Mouse (Mus musculus) monocyte, adult 5-6 weeks (primary cell): ENCODE results near the gene Gm1123. TPM values are rescaled to one million over a fixed set of nuclear protein-coding genes. Genes with fewer than 3 reads are reported as not detected.

Experiments used
- ATAC-seq: fragments of 153-309, 156-312 bp; replicated peaks from 2 replicates; pipeline ENCODE4 v1.8.0; 2017; ENCODE audit warnings: mild to moderate bottlenecking; ENCODE audit not compliant: low TSS enrichment, insufficient number of reproducible peaks, severe bottlenecking, poor library complexity, low FRiP score
- total RNA-seq: library from RNA; stranded (forward); fragments of 200-1000, 200-491, 200-594 nt; gene quantifications from 3 replicates; pipeline ENCODE4 v1.2.3, GENCODE M21; 2017

The Gm1123 gene
- total RNA-seq, 1 experiment from 2014 or later, result not detected

DNA sequence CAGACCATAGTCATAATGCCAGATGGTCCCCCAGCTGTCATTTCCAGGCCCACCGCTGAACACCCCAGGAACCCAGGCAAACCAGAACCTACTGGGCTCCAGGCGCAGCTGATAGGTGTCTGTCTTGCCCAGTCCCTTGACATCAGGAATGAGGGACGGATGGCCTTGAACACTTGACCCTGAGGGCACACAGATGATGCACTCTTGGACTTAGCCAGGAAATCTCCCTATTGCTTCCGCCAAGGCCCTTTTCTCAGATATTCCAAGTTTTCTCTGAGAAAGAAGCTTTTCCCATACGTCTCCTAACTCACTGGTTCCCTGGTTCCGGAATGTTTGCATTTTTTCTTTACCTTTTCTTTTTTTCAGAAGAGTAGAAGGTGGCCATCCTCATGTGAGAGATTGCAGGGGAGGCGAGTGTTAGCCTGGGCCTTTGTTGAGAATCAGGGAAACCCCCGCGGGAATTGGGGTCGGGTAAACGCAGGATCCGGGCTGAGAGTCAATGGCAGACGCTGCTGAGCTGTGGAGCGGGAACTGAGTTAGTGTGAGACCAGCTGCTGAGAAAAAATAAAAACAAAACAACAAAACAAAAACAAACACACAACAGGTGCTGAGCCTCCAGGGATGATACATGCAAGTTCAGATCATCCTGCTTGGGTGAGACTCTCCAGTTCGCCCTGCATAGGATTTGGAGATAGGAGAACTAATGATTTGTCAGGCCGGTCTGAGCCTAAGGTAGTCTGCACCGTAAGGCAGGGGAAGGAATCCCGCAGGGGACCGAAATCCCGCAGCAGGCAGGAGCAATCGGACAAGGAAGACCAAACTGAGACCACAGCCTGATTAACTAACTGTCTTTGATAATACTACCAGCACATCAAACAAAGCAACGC, 73.7 kb downstream of the Gm1123 start:
- ATAC-seq, result no peak

- ATAC-seq, result no peak
These were observed 75.2 kb downstream of the Gm1123 start for GRCm38 (mm10) chr9:98960348-98960747.

DNA sequence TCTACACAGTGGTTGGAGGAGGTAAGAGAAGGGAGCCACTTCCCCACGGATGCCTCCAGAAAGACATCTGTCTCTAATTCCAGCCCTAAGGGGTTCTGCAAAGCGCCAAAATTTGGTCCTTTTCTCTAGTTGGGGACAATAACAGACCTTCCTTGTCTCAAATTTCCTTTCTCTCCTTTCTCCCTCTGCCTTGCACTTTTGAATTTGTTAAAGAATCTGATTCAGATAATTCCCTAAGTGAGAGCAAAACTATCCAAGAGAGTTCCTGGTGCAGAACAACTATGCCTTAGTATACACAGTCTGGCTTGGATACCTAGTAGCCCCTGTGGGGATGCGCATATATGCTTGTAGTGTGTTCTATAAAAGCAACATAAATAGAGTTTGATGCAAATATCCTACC, 75.7 kb downstream of the Gm1123 start:
- no peak for ATAC-seq

GRCm38 (mm10) chr9:98958628-98959027, 76.9 kb downstream of the Gm1123 start:
- no peak for ATAC-seq

- no peak for ATAC-seq
These were observed 77.7 kb downstream of the Gm1123 start for GRCm38 (mm10) chr9:98957751-98958351.

Other genes with a start within 250 kb of the Gm1123 start
- not detected in 3 replicates for gene Prr23a1, start 193.2 kb downstream of the Gm1123 start, total RNA-seq
- not detected in 3 replicates for gene Prr23a2, start 179.2 kb downstream of the Gm1123 start, total RNA-seq
- not detected in 3 replicates for gene Prr23a3, start 170.9 kb downstream of the Gm1123 start, total RNA-seq
- not detected in 3 replicates for gene 7420426K07Rik, start 132.6 kb downstream of the Gm1123 start, total RNA-seq
- gene Foxl2, start 80.4 kb downstream of the Gm1123 start, total RNA-seq, result not detected in 3 replicates
- gene Faim, start 49.3 kb downstream of the Gm1123 start, total RNA-seq, result 131 to 158 TPM (median 133 TPM) in 3 replicates
- 6.0 to 12.7 TPM (median 6.8 TPM) in 3 replicates for gene Pik3cb, start 104.9 kb upstream of the Gm1123 start, total RNA-seq
- not detected in 3 replicates for gene Faiml, start 201.5 kb upstream of the Gm1123 start, total RNA-seq
- 24.1 to 37.1 TPM (median 29.0 TPM) in 3 replicates for gene Cep70, start 207.7 kb upstream of the Gm1123 start, total RNA-seq